Mouse (Mus musculus): ENCODE measurements at regions not wholly inside any gene's neighbourhood (a gene's known extent, or its start where the extent isn't known, plus 50 kb on each side); places are given as distances from the start of the nearest gene placed in this dataset.

GRCm38 (mm10) chr15:56248731-56249130 is 1228.7 kb downstream of the Slc22a22 start:
- no peak overlapping the region for H3K4me3 ChIP-seq
- H3K27me3 ChIP-seq, result no peaks in the 10 kb centered on the region
- no peak for ATAC-seq (replicated peaks)
- no peaks in the 10 kb centered on the region for H3K36me3 ChIP-seq
- H3K9ac ChIP-seq (replicated peaks), result no peak overlapping the region
- H3K4me2 ChIP-seq (replicated peaks), result no peak overlapping the region
- H3K9me3 ChIP-seq, result no peaks in the 10 kb centered on the region
- H3K4me1 ChIP-seq, result no peaks in the 10 kb centered on the region
- no peak overlapping the region for H3K27ac ChIP-seq (replicated peaks)
- WGBS, result 89% methylated on average over 1 of the region's 1 CpGs

GRCm38 (mm10) chr15:56244004-56244735 is 1233.3 kb downstream of the Slc22a22 start:
- 81% methylated on average over 9 of the region's 9 CpGs for WGBS
- Histone ChIP-seq H3K9ac (replicated peaks) (no peak overlapping the region), H3K27me3 (no peaks in the 10 kb centered on the region), H3K9me3 (no peaks in the 10 kb centered on the region), H3K27ac (replicated peaks) (no peak overlapping the region), H3K4me1 (no peaks in the 10 kb centered on the region), H3K36me3 (no peaks in the 10 kb centered on the region), H3K4me3 (no peak overlapping the region), H3K4me2 (replicated peaks) (no peak overlapping the region)
- no peak for ATAC-seq (replicated peaks)

- WGBS, result 83% methylated on average over 5 of the region's 5 CpGs
- no peak overlapping the region for H3K9ac ChIP-seq (replicated peaks)
- H3K9me3 ChIP-seq, result no peaks in the 10 kb centered on the region
- H3K36me3 ChIP-seq, result no peaks in the 10 kb centered on the region
- no peak overlapping the region for H3K4me2 ChIP-seq (replicated peaks)
- no peak overlapping the region for H3K27ac ChIP-seq (replicated peaks)
- no peaks in the 10 kb centered on the region for H3K27me3 ChIP-seq
- no peak overlapping the region for H3K4me3 ChIP-seq
- H3K4me1 ChIP-seq, result no peaks in the 10 kb centered on the region
- ATAC-seq (replicated peaks), result no peak
These were observed 1274.9 kb downstream of the Slc22a22 start for GRCm38 (mm10) chr15:56202552-56202951.

GRCm38 (mm10) chr15:56199336-56199735 is 1278.1 kb downstream of the Slc22a22 start:
- Histone ChIP-seq H3K4me1 (no peaks in the 10 kb centered on the region), H3K4me2 (replicated peaks) (no peak overlapping the region), H3K36me3 (no peaks in the 10 kb centered on the region), H3K27me3 (no peaks in the 10 kb centered on the region), H3K9me3 (no peaks in the 10 kb centered on the region), H3K27ac (replicated peaks) (no peak overlapping the region), H3K9ac (replicated peaks) (no peak overlapping the region), H3K4me3 (no peak overlapping the region)
- WGBS, result 82% methylated on average over 2 of the region's 2 CpGs
- no peak for ATAC-seq (replicated peaks)

- H3K9ac ChIP-seq (replicated peaks), result no peak overlapping the region
- no peak overlapping the region for H3K4me2 ChIP-seq (replicated peaks)
- H3K27me3 ChIP-seq, result no peaks in the 10 kb centered on the region
- H3K36me3 ChIP-seq, result no peaks in the 10 kb centered on the region
- H3K27ac ChIP-seq (replicated peaks), result no peak overlapping the region
- H3K9me3 ChIP-seq, result no peaks in the 10 kb centered on the region
- WGBS, result 60% methylated on average over 1 of the region's 1 CpGs
- ATAC-seq (replicated peaks), result peak; percentile 87
- no peaks in the 10 kb centered on the region for H3K4me1 ChIP-seq
- no peak overlapping the region for H3K4me3 ChIP-seq
These were observed 1279.8 kb downstream of the Slc22a22 start for GRCm38 (mm10) chr15:56197425-56198201.

- Histone ChIP-seq H3K9me3 (no peaks in the 10 kb centered on the region), H3K27ac (replicated peaks) (no peak overlapping the region), H3K9ac (replicated peaks) (no peak overlapping the region), H3K4me2 (replicated peaks) (no peak overlapping the region), H3K36me3 (no peaks in the 10 kb centered on the region), H3K4me1 (no peaks in the 10 kb centered on the region), H3K27me3 (no peaks in the 10 kb centered on the region), H3K4me3 (no peak overlapping the region)
- no peak for ATAC-seq (replicated peaks)
- 72% methylated on average over 6 of the region's 6 CpGs for WGBS
These were observed 1311.2 kb downstream of the Slc22a22 start for GRCm38 (mm10) chr15:56166236-56166635.

- no peak overlapping the region for H3K27ac ChIP-seq (replicated peaks)
- H3K4me2 ChIP-seq (replicated peaks), result no peak overlapping the region
- 87% methylated on average over 2 of the region's 2 CpGs for WGBS
- H3K9me3 ChIP-seq, result no peaks in the 10 kb centered on the region
- no peaks in the 10 kb centered on the region for H3K4me1 ChIP-seq
- no peak overlapping the region for H3K4me3 ChIP-seq
- H3K27me3 ChIP-seq, result no peaks in the 10 kb centered on the region
- ATAC-seq (replicated peaks), result no peak
- no peak overlapping the region for H3K9ac ChIP-seq (replicated peaks)
- H3K36me3 ChIP-seq, result no peaks in the 10 kb centered on the region
These were observed 1318.7 kb downstream of the Slc22a22 start for GRCm38 (mm10) chr15:56158726-56159125.

- Histone ChIP-seq H3K4me2 (replicated peaks) (no peak overlapping the region), H3K9ac (replicated peaks) (no peak overlapping the region), H3K36me3 (no peaks in the 10 kb centered on the region), H3K4me1 (no peaks in the 10 kb centered on the region), H3K4me3 (no peak overlapping the region), H3K27me3 (no peaks in the 10 kb centered on the region), H3K27ac (replicated peaks) (no peak overlapping the region), H3K9me3 (no peaks in the 10 kb centered on the region)
- ATAC-seq (replicated peaks), result no peak
- WGBS, result 96% methylated on average over 3 of the region's 3 CpGs
These were observed 1338.0 kb downstream of the Slc22a22 start for GRCm38 (mm10) chr15:56139451-56139850.

- H3K27me3 ChIP-seq, result no peaks in the 10 kb centered on the region
- H3K36me3 ChIP-seq, result no peaks in the 10 kb centered on the region
- ATAC-seq (replicated peaks), result no peak
- H3K27ac ChIP-seq (replicated peaks), result no peak overlapping the region
- H3K9me3 ChIP-seq, result no peaks in the 10 kb centered on the region
- H3K4me2 ChIP-seq (replicated peaks), result no peak overlapping the region
- 41% methylated on average over 7 of the region's 7 CpGs for WGBS
- no peak overlapping the region for H3K9ac ChIP-seq (replicated peaks)
- no peaks in the 10 kb centered on the region for H3K4me1 ChIP-seq
- no peak overlapping the region for H3K4me3 ChIP-seq
These were observed 1340.9 kb downstream of the Slc22a22 start for GRCm38 (mm10) chr15:56136420-56136970.

GRCm38 (mm10) chr15:56128029-56128428 is 1349.4 kb downstream of the Slc22a22 start:
- H3K36me3 ChIP-seq, result no peaks in the 10 kb centered on the region
- WGBS, result 65% methylated on average over 1 of the region's 1 CpGs
- ATAC-seq (replicated peaks), result 0 out of 2 replicates have a peak, but pooled peaks have one; percentile 35
- no peak overlapping the region for H3K4me3 ChIP-seq
- no peaks in the 10 kb centered on the region for H3K9me3 ChIP-seq
- H3K4me2 ChIP-seq (replicated peaks), result no peak overlapping the region
- no peaks in the 10 kb centered on the region for H3K4me1 ChIP-seq
- H3K9ac ChIP-seq (replicated peaks), result no peak overlapping the region
- no peak overlapping the region for H3K27ac ChIP-seq (replicated peaks)
- no peaks in the 10 kb centered on the region for H3K27me3 ChIP-seq

GRCm38 (mm10) chr15:56119287-56120065 is 1357.9 kb downstream of the Slc22a22 start:
- Histone ChIP-seq H3K36me3 (no peaks in the 10 kb centered on the region), H3K4me2 (replicated peaks) (no peak overlapping the region)
- no peak for ATAC-seq (replicated peaks)

GRCm38 (mm10) chr15:56108313-56108712 is 1369.1 kb downstream of the Slc22a22 start:
- H3K4me3 ChIP-seq, result no peak overlapping the region
- peak; percentile 91 for ATAC-seq (replicated peaks)
- no peaks in the 10 kb centered on the region for H3K36me3 ChIP-seq
- peaks cover 3% of the 10 kb centered on the region; the same call in 1 of the 2 replicates for H3K4me1 ChIP-seq
- no peak overlapping the region for H3K9ac ChIP-seq (replicated peaks)
- H3K27ac ChIP-seq (replicated peaks), result 0 out of 2 replicates have a peak overlapping the region, but pooled peaks have one; percentile 27
- no peaks in the 10 kb centered on the region for H3K9me3 ChIP-seq
- no peaks in the 10 kb centered on the region; the same call in 1 of the 2 replicates for H3K27me3 ChIP-seq
- 44% methylated on average over 2 of the region's 2 CpGs for WGBS
- H3K4me2 ChIP-seq (replicated peaks), result no peak overlapping the region

More at GRCm38 (mm10) chr15:56119287-56120065, 1357.9 kb downstream of the Slc22a22 start:
- H3K9ac ChIP-seq (replicated peaks), result no peak overlapping the region
- H3K4me1 ChIP-seq, result no peaks in the 10 kb centered on the region
- no peaks in the 10 kb centered on the region for H3K27me3 ChIP-seq
- no peak overlapping the region for H3K4me3 ChIP-seq
- no peaks in the 10 kb centered on the region for H3K9me3 ChIP-seq
- H3K27ac ChIP-seq (replicated peaks), result no peak overlapping the region

Measured in forebrain, embryonic 15.5 days (tissue).